Mouse (Mus musculus): ENCODE results near the gene Misp. TPM values are rescaled to one million over a fixed set of nuclear protein-coding genes. Genes with fewer than 3 reads are reported as not detected.

Gene Misp
- polyA plus RNA-seq, 1 experiment from 2014 or later: 141 TPM

GRCm38 (mm10) chr10:79814271-79814842 is 6.4 kb upstream of the Misp start:
- H3K4me1 ChIP-seq (replicated peaks): peaks cover 27% of the 10 kb centered on the region; the same call in 1 of the 2 replicates
- 0 out of 2 replicates have a peak overlapping the region, but pooled peaks have one; percentile 11 for H3K9ac ChIP-seq
- 0 out of 2 replicates have a peak overlapping the region, but pooled peaks have one; percentile 28 for H3K27ac ChIP-seq
- 0 out of 2 replicates have a peak overlapping the region, but pooled peaks have one; percentile 11 for H3K4me2 ChIP-seq (replicated peaks)
- ATAC-seq: peak; percentile 57
- H3K36me3 ChIP-seq: 0 out of 2 replicates have a peak, but pooled peaks cover 18% of the 10 kb centered on the region
- WGBS: 77% methylated on average over 5 of the region's 5 CpGs
- H3K27me3 ChIP-seq (replicated peaks): no peaks in the 10 kb centered on the region
- H3K9me3 ChIP-seq: no peaks in the 10 kb centered on the region
- H3K4me3 ChIP-seq (replicated peaks): no peak overlapping the region

DNA sequence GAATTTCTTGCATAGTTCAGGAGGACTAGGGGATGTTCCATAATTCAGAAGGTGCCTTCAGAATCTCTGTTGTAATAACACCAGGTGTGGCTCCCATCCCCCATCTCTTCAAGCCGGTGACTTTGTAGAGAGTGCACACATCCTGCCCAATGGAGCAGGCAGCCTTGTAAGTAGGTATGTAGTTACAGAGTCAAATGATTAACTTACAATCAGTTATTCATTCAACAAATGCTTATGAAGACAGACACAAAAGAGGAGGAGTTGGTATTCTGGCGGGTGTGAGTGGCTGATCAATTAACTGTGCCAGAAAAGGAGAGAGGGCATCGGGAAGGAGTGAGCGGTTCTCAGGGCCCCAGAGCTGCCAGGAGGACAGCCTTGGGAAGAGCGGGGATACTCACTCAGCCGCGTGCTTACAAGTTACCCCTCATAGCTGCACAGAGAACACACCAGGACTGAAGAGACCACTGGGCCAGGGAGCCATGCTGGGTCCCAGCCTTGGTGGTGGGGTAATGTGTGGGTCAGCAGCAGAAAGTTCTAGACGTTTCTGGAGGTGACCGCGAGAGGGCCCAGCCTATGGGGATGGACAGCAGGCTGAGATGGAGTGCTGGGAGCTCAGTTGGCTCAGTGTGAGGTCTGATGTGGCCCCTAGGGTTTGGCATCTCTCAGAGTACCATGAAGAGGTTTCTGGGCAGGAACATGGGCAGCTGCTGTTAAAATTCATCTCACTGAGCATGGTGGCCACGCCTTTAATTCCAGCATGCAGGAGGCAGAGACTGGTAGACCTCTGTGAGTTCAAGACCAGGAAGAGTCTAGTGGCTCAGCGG is 4.9 kb upstream of the Misp start:
- no peak overlapping the region for H3K27ac ChIP-seq
- H3K36me3 ChIP-seq: 0 out of 2 replicates have a peak, but pooled peaks cover 16% of the 10 kb centered on the region
- 83% methylated on average over 12 of the region's 12 CpGs for WGBS
- H3K4me2 ChIP-seq (replicated peaks): no peak overlapping the region
- H3K9me3 ChIP-seq: no peaks in the 10 kb centered on the region
- ATAC-seq: no peak
- H3K27me3 ChIP-seq (replicated peaks): no peaks in the 10 kb centered on the region
- peaks cover 38% of the 10 kb centered on the region for H3K4me1 ChIP-seq (replicated peaks)
- H3K4me3 ChIP-seq (replicated peaks): no peak overlapping the region
- H3K9ac ChIP-seq: no peak overlapping the region; the same call in 1 of the 2 replicates

DNA sequence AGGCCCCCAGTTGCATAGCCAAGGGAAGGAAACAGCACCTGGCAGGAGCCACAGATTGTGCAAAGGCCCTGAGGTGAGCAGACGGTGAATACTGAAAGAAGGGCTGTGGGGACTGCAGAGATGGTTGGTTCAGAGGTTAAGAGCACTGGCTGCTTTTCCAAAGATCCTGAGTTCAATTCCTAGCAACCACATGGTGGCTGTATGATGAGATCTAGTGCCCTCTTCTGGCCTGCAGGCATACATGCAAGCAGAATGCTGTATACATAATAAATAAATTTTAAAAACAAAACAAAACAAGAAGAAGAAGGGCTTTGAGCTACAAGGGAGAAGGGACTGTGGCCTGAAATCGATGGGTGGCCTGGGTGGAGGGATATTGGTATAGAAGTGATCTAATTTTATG is 3.7 kb upstream of the Misp start:
- H3K4me1 ChIP-seq (replicated peaks): peaks cover 33% of the 10 kb centered on the region
- H3K27ac ChIP-seq: no peak overlapping the region
- no peak overlapping the region for H3K4me2 ChIP-seq (replicated peaks)
- 0 out of 2 replicates have a peak, but pooled peaks cover 16% of the 10 kb centered on the region for H3K36me3 ChIP-seq
- no peaks in the 10 kb centered on the region for H3K27me3 ChIP-seq (replicated peaks)
- WGBS: 75% methylated on average over 2 of the region's 2 CpGs
- H3K9me3 ChIP-seq: no peaks in the 10 kb centered on the region
- ATAC-seq: no peak
- no peak overlapping the region for H3K9ac ChIP-seq
- H3K4me3 ChIP-seq (replicated peaks): no peak overlapping the region

DNA sequence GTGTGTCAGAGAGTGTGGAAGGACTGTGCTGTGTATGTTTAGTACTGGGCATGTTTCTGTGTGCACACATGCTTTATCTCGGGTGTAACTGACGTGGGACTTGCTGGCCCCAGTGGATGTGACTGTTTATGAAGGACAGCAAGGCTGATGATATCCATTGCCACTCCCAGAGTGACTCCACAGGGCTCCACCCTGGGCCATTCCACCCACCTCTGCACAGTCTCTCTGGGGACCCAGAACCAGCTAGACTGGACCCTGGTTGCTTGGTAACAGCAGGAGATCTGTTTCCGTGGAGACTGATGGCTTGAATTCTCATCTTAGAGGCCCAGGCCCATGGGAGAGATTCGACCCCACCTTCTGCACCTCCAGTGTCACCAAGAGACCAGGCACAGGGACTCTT is 2.6 kb upstream of the Misp start:
- WGBS: 55% methylated on average over 4 of the region's 4 CpGs
- Histone ChIP-seq H3K4me2 (replicated peaks) (no peak overlapping the region), H3K4me1 (replicated peaks) (peaks cover 36% of the 10 kb centered on the region)

DNA sequence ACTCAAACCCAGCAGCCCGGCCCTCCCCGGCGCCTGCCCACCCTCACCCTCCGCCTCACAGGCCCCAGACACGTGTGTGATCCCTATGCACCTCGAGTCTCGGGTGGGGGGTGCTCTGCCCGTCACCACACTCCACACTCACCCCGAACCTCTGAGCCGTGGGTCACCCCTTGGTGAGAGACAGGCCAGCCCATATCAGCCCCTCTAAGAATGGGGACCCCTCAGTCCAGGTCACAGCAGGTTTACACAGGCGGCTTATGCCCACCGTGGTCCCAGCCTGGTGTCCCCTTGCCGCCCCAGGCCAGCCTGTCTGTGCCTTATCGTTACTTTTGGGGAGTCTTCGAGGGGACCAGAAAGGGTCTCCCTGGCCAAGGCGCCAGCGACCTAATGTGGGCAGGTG is 1.2 kb upstream of the Misp start:
- ATAC-seq: no peak
- Histone ChIP-seq H3K4me2 (replicated peaks) (no peak overlapping the region), H3K27ac (no peak overlapping the region), H3K9ac (no peak overlapping the region), H3K27me3 (replicated peaks) (no peaks in the 10 kb centered on the region), H3K4me1 (replicated peaks) (peaks cover 33% of the 10 kb centered on the region), H3K9me3 (no peaks in the 10 kb centered on the region), H3K4me3 (replicated peaks) (no peak overlapping the region), H3K36me3 (0 out of 2 replicates have a peak, but pooled peaks cover 14% of the 10 kb centered on the region)
- WGBS: 94% methylated on average over 17 of the region's 17 CpGs

More for the DNA sequence above, 2.6 kb upstream of the Misp start:
- H3K27me3 ChIP-seq (replicated peaks): no peaks in the 10 kb centered on the region
- no peaks in the 10 kb centered on the region for H3K9me3 ChIP-seq
- no peak overlapping the region for H3K4me3 ChIP-seq (replicated peaks)
- no peak overlapping the region for H3K9ac ChIP-seq
- 0 out of 2 replicates have a peak, but pooled peaks cover 14% of the 10 kb centered on the region for H3K36me3 ChIP-seq
- ATAC-seq: no peak
- H3K27ac ChIP-seq: no peak overlapping the region

- H3K27me3 ChIP-seq (replicated peaks): no peaks in the 10 kb centered on the region
- peak overlapping the region; percentile 56 for H3K4me2 ChIP-seq (replicated peaks)
- H3K4me3 ChIP-seq (replicated peaks): no peak overlapping the region
- WGBS: 70% methylated on average over 8 of the region's 8 CpGs
- peaks cover 31% of the 10 kb centered on the region for H3K4me1 ChIP-seq (replicated peaks)
- H3K9me3 ChIP-seq: no peaks in the 10 kb centered on the region
- H3K27ac ChIP-seq: peak overlapping the region; percentile 78
- no peak overlapping the region for H3K9ac ChIP-seq
- 0 out of 2 replicates have a peak, but pooled peaks cover 14% of the 10 kb centered on the region for H3K36me3 ChIP-seq
- no peak for ATAC-seq
These were observed 512 bp upstream of the Misp start for GRCm38 (mm10) chr10:79820277-79820676.

- H3K36me3 ChIP-seq: peaks cover 8% of the 10 kb centered on the region; the same call in 1 of the 2 replicates
- H3K27ac ChIP-seq: peak overlapping the region; percentile 77
- H3K4me3 ChIP-seq (replicated peaks): peak overlapping the region; percentile 34
- H3K4me2 ChIP-seq (replicated peaks): peak overlapping the region; percentile 56
- no peak for ATAC-seq
- H3K27me3 ChIP-seq (replicated peaks): no peaks in the 10 kb centered on the region
- H3K9me3 ChIP-seq: no peaks in the 10 kb centered on the region
- H3K4me1 ChIP-seq (replicated peaks): peaks cover 38% of the 10 kb centered on the region
- H3K9ac ChIP-seq: peak overlapping the region; percentile 57
- WGBS: 80% methylated on average over 12 of the region's 12 CpGs
These were observed 942 bp downstream of the Misp start for GRCm38 (mm10) chr10:79821731-79822130.

DNA sequence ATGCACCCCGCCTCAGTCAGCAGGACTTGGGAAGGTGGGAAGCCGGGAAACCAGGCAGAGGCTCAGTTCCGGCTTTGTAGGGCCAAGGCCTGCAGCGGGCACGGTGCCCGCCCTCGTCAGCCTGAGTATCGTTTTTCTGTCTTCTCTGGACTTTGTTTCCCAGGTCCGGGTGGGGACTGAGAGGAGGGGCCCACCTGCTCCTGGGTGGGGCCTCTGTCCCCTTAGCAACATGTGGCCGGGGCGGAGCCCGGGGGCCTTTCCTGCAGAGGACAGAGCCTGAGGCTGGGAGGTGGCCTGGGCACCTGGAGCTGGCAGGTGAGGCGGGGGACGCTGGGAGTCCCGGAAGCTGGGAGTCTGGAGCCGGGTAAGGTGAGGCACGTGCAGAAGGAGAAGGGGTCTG is 1.6 kb downstream of the Misp start:
- Histone ChIP-seq H3K9me3 (no peaks in the 10 kb centered on the region), H3K4me3 (replicated peaks) (peak overlapping the region; percentile 34), H3K4me2 (replicated peaks) (peak overlapping the region; percentile 56), H3K9ac (peak overlapping the region; percentile 39), H3K27ac (peak overlapping the region; percentile 91), H3K27me3 (replicated peaks) (no peaks in the 10 kb centered on the region), H3K36me3 (peaks cover 11% of the 10 kb centered on the region; the same call in 1 of the 2 replicates), H3K4me1 (replicated peaks) (peaks cover 39% of the 10 kb centered on the region)
- WGBS: 22% methylated on average over 17 of the region's 17 CpGs
- ATAC-seq: peak; percentile 83

DNA sequence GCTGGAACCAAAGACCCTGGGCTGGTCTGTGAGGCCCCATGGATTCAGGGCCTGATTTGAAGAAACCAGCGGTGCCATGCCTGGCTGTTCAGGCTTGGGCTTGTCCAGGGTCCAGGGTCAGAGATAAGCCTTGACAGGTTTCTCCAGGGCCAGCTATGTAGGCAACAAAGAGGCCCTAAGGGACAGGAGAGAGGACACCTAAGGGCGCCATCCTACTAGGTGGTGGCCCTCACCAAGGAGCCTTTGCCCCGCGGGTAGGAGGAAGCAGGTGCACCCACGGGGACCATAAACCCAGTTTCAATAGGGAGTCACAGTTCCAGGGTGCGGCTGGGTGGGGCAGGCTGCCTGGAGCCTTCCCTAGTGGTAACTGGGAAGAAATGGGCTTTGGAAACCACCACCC is 2.2 kb downstream of the Misp start:
- peaks cover 11% of the 10 kb centered on the region; the same call in 1 of the 2 replicates for H3K36me3 ChIP-seq
- peak overlapping the region; percentile 39; the same call in 1 of the 2 replicates for H3K9ac ChIP-seq
- H3K9me3 ChIP-seq: no peaks in the 10 kb centered on the region
- H3K4me3 ChIP-seq (replicated peaks): peak overlapping the region; percentile 32
- 41% methylated on average over 6 of the region's 6 CpGs for WGBS
- H3K27ac ChIP-seq: peak overlapping the region; percentile 91
- peaks cover 41% of the 10 kb centered on the region for H3K4me1 ChIP-seq (replicated peaks)
- peak; percentile 57 for ATAC-seq
- no peaks in the 10 kb centered on the region for H3K27me3 ChIP-seq (replicated peaks)
- H3K4me2 ChIP-seq (replicated peaks): peak overlapping the region; percentile 56

GRCm38 (mm10) chr10:79824413-79824812 is 3.6 kb downstream of the Misp start:
- peak overlapping the region; percentile 91 for H3K27ac ChIP-seq
- peak overlapping the region; percentile 57 for H3K4me2 ChIP-seq (replicated peaks)
- peaks cover 29% of the 10 kb centered on the region for H3K4me1 ChIP-seq (replicated peaks)
- peak; percentile 74 for ATAC-seq
- H3K9me3 ChIP-seq: no peaks in the 10 kb centered on the region
- WGBS: 38% methylated on average over 6 of the region's 6 CpGs
- H3K9ac ChIP-seq: peak overlapping the region; percentile 28
- peak overlapping the region; percentile 32 for H3K4me3 ChIP-seq (replicated peaks)
- H3K36me3 ChIP-seq: peaks cover 8% of the 10 kb centered on the region; the same call in 1 of the 2 replicates
- no peaks in the 10 kb centered on the region for H3K27me3 ChIP-seq (replicated peaks)

GRCm38 (mm10) chr10:79831583-79831982 is 10.8 kb downstream of the Misp start:
- ATAC-seq: no peak
- H3K27me3 ChIP-seq (replicated peaks): no peaks in the 10 kb centered on the region
- no peaks in the 10 kb centered on the region for H3K9me3 ChIP-seq
- H3K4me2 ChIP-seq (replicated peaks): no peak overlapping the region
- H3K27ac ChIP-seq: no peak overlapping the region
- H3K9ac ChIP-seq: no peak overlapping the region
- no peak overlapping the region for H3K4me3 ChIP-seq (replicated peaks)
- peaks cover 11% of the 10 kb centered on the region; the same call in 1 of the 2 replicates for H3K4me1 ChIP-seq (replicated peaks)
- H3K36me3 ChIP-seq: peaks cover 7% of the 10 kb centered on the region
- WGBS: 83% methylated on average over 3 of the region's 3 CpGs
